Mouse (Mus musculus) stomach, postnatal 0 days (tissue): ENCODE measurements around the gene Rnf126.

Experiments
- CTCF ChIP-seq: IDR thresholded peaks from 2 replicates; pipeline ENCODE4 v1.5.1; 2016; ENCODE audit warnings: antibody characterized with exemption, low read depth, mild to moderate bottlenecking, moderate library complexity
- EP300 ChIP-seq: optimal IDR thresholded peaks from 2 replicates; pipeline ENCODE3; 2016; ENCODE audit warnings: antibody characterized with exemption

DNA sequence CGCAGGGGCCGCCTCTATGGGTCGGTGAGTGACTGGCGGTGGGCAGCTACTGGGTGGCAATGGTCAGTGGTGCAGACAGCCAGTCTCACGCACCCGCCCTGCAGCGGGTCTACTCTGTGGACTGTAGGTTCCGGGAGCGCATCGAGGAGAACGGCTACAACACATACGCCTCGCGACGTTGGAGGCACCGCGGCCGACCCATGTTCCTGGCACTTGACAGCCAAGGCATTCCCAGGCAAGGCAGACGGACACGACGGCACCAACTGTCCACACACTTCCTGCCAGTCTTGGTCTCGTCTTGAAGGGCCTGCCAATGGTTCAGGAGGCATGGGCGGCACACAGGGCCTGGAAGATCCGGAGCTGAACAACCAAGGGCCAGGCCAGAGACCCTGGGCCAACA lies 10.1 kb downstream of the Rnf126 start:
- no peak for TF ChIP-seq EP300
- no peak for TF ChIP-seq CTCF
